Mouse (Mus musculus): ENCODE results near the gene Card6. TPM values are rescaled to one million over a fixed set of nuclear protein-coding genes. Genes with fewer than 3 reads are reported as not detected.

Gene Card6
- polyA plus RNA-seq, 1 experiment from 2014 or later, result 1.5 TPM

GRCm38 (mm10) chr15:5121535-5122313 lies 13.4 kb upstream of the Card6 start:
- peaks cover 56% of the 10 kb centered on the region for H3K36me3 ChIP-seq (ENCODE audit: control insufficient read depth, insufficient read depth)
- WGBS (ENCODE audit: insufficient replicate concordance), result 77% methylated on average over 12 of the region's 12 CpGs

DNA sequence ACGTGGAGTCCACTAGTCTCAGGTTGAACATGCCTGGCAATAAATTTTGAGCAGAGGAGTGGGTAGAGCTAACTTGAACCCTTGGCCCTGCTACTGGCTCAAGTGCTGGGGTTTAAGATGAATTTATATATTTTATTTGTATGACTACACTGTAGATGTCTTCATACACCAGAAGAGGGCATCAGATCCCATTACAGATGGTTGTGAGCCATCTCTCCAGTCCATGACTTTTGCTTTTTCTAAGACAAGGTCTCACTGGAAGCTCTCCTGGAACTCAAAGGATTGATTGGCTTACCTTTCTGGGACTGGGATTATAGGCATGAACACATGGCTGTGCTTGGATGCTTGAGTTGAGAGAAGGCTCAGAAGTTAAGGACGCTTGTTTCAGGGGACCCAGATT lies 11.4 kb upstream of the Card6 start:
- Histone ChIP-seq H3K4me2 (ENCODE audit: low read depth, low read length) (no peak overlapping the region), H3K27ac (ENCODE audit: low read length) (no peak overlapping the region), H3K9ac (ENCODE audit: low read depth, low read length) (no peak overlapping the region), H3K27me3 (ENCODE audit: control insufficient read depth, insufficient read depth, low read depth, low read length) (no peaks in the 10 kb centered on the region), H3K9me3 (replicated peaks; ENCODE audit: control insufficient read depth, low read length) (no peaks in the 10 kb centered on the region), H3K4me3 (ENCODE audit: low read depth, low read length) (no peak overlapping the region), H3K36me3 (ENCODE audit: control insufficient read depth, insufficient read depth) (peaks cover 53% of the 10 kb centered on the region), H3K4me1 (ENCODE audit: control insufficient read depth, low read depth, low read length) (peaks cover 24% of the 10 kb centered on the region)
- WGBS (ENCODE audit: insufficient replicate concordance), result 83% methylated on average over 2 of the region's 2 CpGs
- no peak for ATAC-seq (ENCODE audit: low read depth)

More at GRCm38 (mm10) chr15:5121535-5122313, 13.4 kb upstream of the Card6 start:
- no peaks in the 10 kb centered on the region for H3K9me3 ChIP-seq (replicated peaks; ENCODE audit: control insufficient read depth, low read length)
- H3K4me3 ChIP-seq (ENCODE audit: low read depth, low read length), result no peak overlapping the region
- H3K9ac ChIP-seq (ENCODE audit: low read depth, low read length), result no peak overlapping the region
- no peak for ATAC-seq (ENCODE audit: low read depth)
- 0 out of 2 replicates have a peak overlapping the region, but pooled peaks have one; percentile 14 for H3K27ac ChIP-seq (ENCODE audit: low read length)
- H3K4me1 ChIP-seq (ENCODE audit: control insufficient read depth, low read depth, low read length), result peaks cover 19% of the 10 kb centered on the region
- no peak overlapping the region for H3K4me2 ChIP-seq (ENCODE audit: low read depth, low read length)
- H3K27me3 ChIP-seq (ENCODE audit: control insufficient read depth, insufficient read depth, low read depth, low read length), result no peaks in the 10 kb centered on the region

DNA sequence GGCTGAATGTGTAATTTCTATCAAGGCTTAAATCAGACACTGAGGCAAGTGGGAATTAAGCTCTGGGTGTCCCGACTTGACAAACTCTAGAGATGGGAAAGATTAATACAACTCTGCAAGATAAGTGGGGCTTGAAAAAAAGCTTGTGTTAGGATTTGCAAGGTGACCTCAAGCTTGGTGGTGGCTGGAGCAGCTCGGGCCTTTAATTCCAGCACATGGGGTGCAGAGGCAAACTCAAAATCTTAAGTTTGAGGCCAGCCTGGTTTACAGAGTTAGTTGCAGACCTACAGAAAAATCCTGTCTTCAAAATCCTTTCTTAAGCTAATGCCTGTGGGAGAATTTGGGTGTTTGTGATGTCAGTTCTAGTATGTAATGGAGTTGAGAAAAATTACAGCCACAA lies 10.9 kb upstream of the Card6 start:
- H3K4me3 ChIP-seq (ENCODE audit: low read depth, low read length), result no peak overlapping the region
- no peaks in the 10 kb centered on the region for H3K27me3 ChIP-seq (ENCODE audit: control insufficient read depth, insufficient read depth, low read depth, low read length)
- ATAC-seq (ENCODE audit: low read depth), result no peak
- no peak overlapping the region for H3K27ac ChIP-seq (ENCODE audit: low read length)
- H3K9ac ChIP-seq (ENCODE audit: low read depth, low read length), result no peak overlapping the region
- 56% methylated on average over 2 of the region's 2 CpGs for WGBS (ENCODE audit: insufficient replicate concordance)
- H3K9me3 ChIP-seq (replicated peaks; ENCODE audit: control insufficient read depth, low read length), result no peaks in the 10 kb centered on the region
- H3K4me1 ChIP-seq (ENCODE audit: control insufficient read depth, low read depth, low read length), result peaks cover 29% of the 10 kb centered on the region
- H3K36me3 ChIP-seq (ENCODE audit: control insufficient read depth, insufficient read depth), result peaks cover 48% of the 10 kb centered on the region
- 0 out of 2 replicates have a peak overlapping the region, but pooled peaks have one; percentile 30 for H3K4me2 ChIP-seq (ENCODE audit: low read depth, low read length)

- no peak overlapping the region for H3K27ac ChIP-seq (ENCODE audit: low read length)
- H3K4me2 ChIP-seq (ENCODE audit: low read depth, low read length), result peak overlapping the region; percentile 30; the same call in 1 of the 2 replicates
- no peak overlapping the region for H3K9ac ChIP-seq (ENCODE audit: low read depth, low read length)
- no peak for ATAC-seq (ENCODE audit: low read depth)
- peaks cover 46% of the 10 kb centered on the region for H3K36me3 ChIP-seq (ENCODE audit: control insufficient read depth, insufficient read depth)
- WGBS (ENCODE audit: insufficient replicate concordance), result 61% methylated on average over 9 of the region's 9 CpGs
- H3K4me3 ChIP-seq (ENCODE audit: low read depth, low read length), result no peak overlapping the region
- H3K9me3 ChIP-seq (replicated peaks; ENCODE audit: control insufficient read depth, low read length), result no peaks in the 10 kb centered on the region
- no peaks in the 10 kb centered on the region for H3K27me3 ChIP-seq (ENCODE audit: control insufficient read depth, insufficient read depth, low read depth, low read length)
- peaks cover 33% of the 10 kb centered on the region for H3K4me1 ChIP-seq (ENCODE audit: control insufficient read depth, low read depth, low read length)
Observed at GRCm38 (mm10) chr15:5118626-5119025, 10.3 kb upstream of the Card6 start.

DNA sequence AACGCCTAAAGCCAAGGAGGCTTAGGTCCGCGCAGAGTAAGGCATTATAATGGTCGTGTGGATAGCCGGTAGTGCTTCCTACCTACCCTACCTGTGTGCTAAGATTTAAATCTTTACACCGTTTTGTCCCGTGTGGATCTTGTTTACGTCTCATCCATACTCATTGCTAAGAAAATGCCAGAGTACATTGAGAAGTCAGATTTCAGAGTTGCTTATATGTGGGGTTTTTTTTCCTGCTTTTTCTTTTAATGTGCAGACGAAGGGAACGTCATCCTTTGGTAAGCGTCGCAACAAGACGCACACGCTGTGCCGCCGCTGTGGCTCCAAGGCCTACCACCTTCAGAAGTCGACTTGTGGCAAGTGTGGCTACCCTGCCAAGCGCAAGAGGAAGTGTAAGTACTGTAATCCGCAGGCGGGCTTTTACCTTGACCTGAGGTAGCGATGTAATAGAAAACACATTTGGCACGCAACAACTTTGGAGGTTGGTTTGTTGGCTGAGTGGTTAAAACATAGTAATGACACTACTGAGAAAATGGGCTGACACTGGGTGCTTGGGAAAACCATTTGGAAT lies 8.8 kb upstream of the Card6 start:
- H3K9me3 ChIP-seq (replicated peaks; ENCODE audit: control insufficient read depth, low read length), result no peaks in the 10 kb centered on the region
- H3K4me3 ChIP-seq (ENCODE audit: low read depth, low read length), result peak overlapping the region; percentile 96
- under 1% methylated on average over 22 of the region's 22 CpGs for WGBS (ENCODE audit: insufficient replicate concordance)
- peak overlapping the region; percentile 76 for H3K27ac ChIP-seq (ENCODE audit: low read length)
- H3K4me1 ChIP-seq (ENCODE audit: control insufficient read depth, low read depth, low read length), result peaks cover 48% of the 10 kb centered on the region
- no peaks in the 10 kb centered on the region for H3K27me3 ChIP-seq (ENCODE audit: control insufficient read depth, insufficient read depth, low read depth, low read length)
- peaks cover 40% of the 10 kb centered on the region for H3K36me3 ChIP-seq (ENCODE audit: control insufficient read depth, insufficient read depth)
- peak overlapping the region; percentile 90 for H3K9ac ChIP-seq (ENCODE audit: low read depth, low read length)
- no peak for ATAC-seq (ENCODE audit: low read depth)
- peak overlapping the region; percentile 81 for H3K4me2 ChIP-seq (ENCODE audit: low read depth, low read length)

GRCm38 (mm10) chr15:5116270-5117030 lies 8.1 kb upstream of the Card6 start, which contains the start of gene Rpl37:
Gene Rpl37 (plus strand): TSS chr15:5116645.
- Histone ChIP-seq H3K4me1 (ENCODE audit: control insufficient read depth, low read depth, low read length) (peaks cover 49% of the 10 kb centered on the region), H3K36me3 (ENCODE audit: control insufficient read depth, insufficient read depth) (peaks cover 35% of the 10 kb centered on the region), H3K27me3 (ENCODE audit: control insufficient read depth, insufficient read depth, low read depth, low read length) (no peaks in the 10 kb centered on the region), H3K9me3 (replicated peaks; ENCODE audit: control insufficient read depth, low read length) (no peaks in the 10 kb centered on the region), H3K4me2 (ENCODE audit: low read depth, low read length) (peak within 1 kb of the TSS; percentile 88), H3K4me3 (ENCODE audit: low read depth, low read length) (peak within 1 kb of the TSS; percentile 96), H3K9ac (ENCODE audit: low read depth, low read length) (peak within 1 kb of the TSS; percentile 90), H3K27ac (ENCODE audit: low read length) (peak within 1 kb of the TSS; percentile 93)
- ATAC-seq (ENCODE audit: low read depth), result peak; percentile 97
- WGBS (ENCODE audit: insufficient replicate concordance), result under 1% methylated on average over 55 of the region's 55 CpGs

DNA sequence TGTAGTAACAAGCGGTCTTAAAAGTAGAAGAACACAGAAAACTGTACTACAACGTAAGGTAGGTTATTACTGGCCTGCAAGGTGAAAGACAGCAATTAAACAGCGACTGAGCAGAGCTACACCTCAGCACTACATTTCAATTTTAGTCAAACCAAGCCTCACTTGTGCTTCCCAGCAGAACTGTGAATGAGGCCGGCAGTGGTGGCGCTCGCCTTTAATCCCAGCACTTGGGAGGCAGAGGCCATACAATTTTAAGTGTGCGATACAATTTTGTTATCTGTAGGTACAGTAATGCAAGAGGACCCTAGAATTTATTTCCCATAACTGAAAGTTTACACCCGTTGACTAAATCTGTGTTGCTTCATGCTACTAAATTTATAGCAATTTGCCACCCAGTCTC lies 6.8 kb upstream of the Card6 start:
- Histone ChIP-seq H3K9ac (ENCODE audit: low read depth, low read length) (peak overlapping the region; percentile 85), H3K4me1 (ENCODE audit: control insufficient read depth, low read depth, low read length) (peaks cover 49% of the 10 kb centered on the region), H3K4me3 (ENCODE audit: low read depth, low read length) (peak overlapping the region; percentile 96), H3K27me3 (ENCODE audit: control insufficient read depth, insufficient read depth, low read depth, low read length) (no peaks in the 10 kb centered on the region), H3K9me3 (replicated peaks; ENCODE audit: control insufficient read depth, low read length) (no peaks in the 10 kb centered on the region), H3K27ac (ENCODE audit: low read length) (peak overlapping the region; percentile 93), H3K4me2 (ENCODE audit: low read depth, low read length) (peak overlapping the region; percentile 88), H3K36me3 (ENCODE audit: control insufficient read depth, insufficient read depth) (peaks cover 27% of the 10 kb centered on the region)
- 57% methylated on average over 8 of the region's 8 CpGs for WGBS (ENCODE audit: insufficient replicate concordance)
- no peak for ATAC-seq (ENCODE audit: low read depth)

DNA sequence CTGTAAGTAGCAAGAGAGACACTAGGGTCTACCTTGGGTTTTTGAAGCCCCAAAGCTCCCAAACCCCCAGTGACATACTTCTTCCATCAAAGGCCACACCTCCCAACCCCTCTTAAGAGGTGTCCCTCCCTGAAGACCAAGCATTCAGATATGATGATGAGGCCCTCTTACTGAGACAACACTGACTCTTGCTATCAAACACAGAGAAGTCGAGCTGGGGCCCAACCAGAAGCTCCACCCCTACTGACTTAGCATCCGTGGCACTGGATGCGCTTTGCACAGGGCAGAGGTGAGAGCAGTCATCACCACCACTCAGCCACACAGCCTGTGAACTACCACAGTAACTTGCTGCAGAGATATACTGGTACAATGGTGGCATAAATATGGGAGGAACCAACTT lies 4.3 kb upstream of the Card6 start:
- Histone ChIP-seq H3K36me3 (ENCODE audit: control insufficient read depth, insufficient read depth) (peaks cover 3% of the 10 kb centered on the region), H3K9ac (ENCODE audit: low read depth, low read length) (no peak overlapping the region), H3K9me3 (replicated peaks; ENCODE audit: control insufficient read depth, low read length) (no peaks in the 10 kb centered on the region), H3K4me1 (ENCODE audit: control insufficient read depth, low read depth, low read length) (peaks cover 38% of the 10 kb centered on the region), H3K27me3 (ENCODE audit: control insufficient read depth, insufficient read depth, low read depth, low read length) (0 out of 2 replicates have a peak, but pooled peaks cover 3% of the 10 kb centered on the region), H3K4me3 (ENCODE audit: low read depth, low read length) (no peak overlapping the region), H3K27ac (ENCODE audit: low read length) (peak overlapping the region; percentile 29), H3K4me2 (ENCODE audit: low read depth, low read length) (peak overlapping the region; percentile 6; the same call in 1 of the 2 replicates)
- WGBS (ENCODE audit: insufficient replicate concordance), result 40% methylated on average over 3 of the region's 3 CpGs
- peak; percentile 10; the same call in 1 of the 2 replicates for ATAC-seq (ENCODE audit: low read depth)
